Mouse (Mus musculus) heart, postnatal 14 days (tissue): ENCODE measurements around the gene Ilvbl. TPM values are rescaled to one million over a fixed set of nuclear protein-coding genes. Genes with fewer than 3 reads are reported as not detected.
A peak's percentile ranks its signal among the peaks of the same experiment; 100 is the strongest.
"Not testable (repeated sequence)": the region's sequence is repeated elsewhere in the genome, so short reads cannot be mapped to it uniquely, and the experiment has no call there.

Experiments
- DNase-seq, 2 experiments: peaks; one replicate each; pipeline ENCODE4 v3.0.0; 2021 to 2022
- intact Hi-C: fragments of 180-260 bp; cut with DNase I; formaldehyde crosslinking; loops from one replicate; pipeline ENCODE4 v1.15.1; 2025
- long read RNA-seq, 2 experiments: library from polyadenylated mRNA; stranded (forward); transcript quantifications; one replicate each; pipeline ENCODE4 v2.0.0; 2021
- total RNA-seq, 2 experiments: library from RNA; stranded (reverse); gene quantifications; 2 replicates each; pipeline ENCODE4 v1.2.3; 2021

Gene Ilvbl
- total RNA-seq: 10 to 100 TPM; 44.4 to 45.9 TPM
- long read RNA-seq, experiment 1, transcript Ilvbl-209 (15 exons, 2,233 nt): major isoform, 20 of 63 reads
- long read RNA-seq, experiment 1, transcript Ilvbl-201 (16 exons, 2,329 nt): minor isoform, 19 of 63 reads
- long read RNA-seq, experiment 1, partial matches to known transcripts: 7 of 63 reads
- long read RNA-seq, experiment 1, other reads (novel, unspliced or antisense): 16 of 63 reads
- long read RNA-seq, experiment 2, transcript Ilvbl-201 (16 exons, 2,329 nt): major isoform, 14 of 54 reads
- long read RNA-seq, experiment 2, transcript Ilvbl-209 (15 exons, 2,233 nt): minor isoform, 13 of 54 reads
- long read RNA-seq, experiment 2, partial matches to known transcripts: 1 of 54 reads
- long read RNA-seq, experiment 2, other reads (novel, unspliced or antisense): 26 of 54 reads

DNA sequence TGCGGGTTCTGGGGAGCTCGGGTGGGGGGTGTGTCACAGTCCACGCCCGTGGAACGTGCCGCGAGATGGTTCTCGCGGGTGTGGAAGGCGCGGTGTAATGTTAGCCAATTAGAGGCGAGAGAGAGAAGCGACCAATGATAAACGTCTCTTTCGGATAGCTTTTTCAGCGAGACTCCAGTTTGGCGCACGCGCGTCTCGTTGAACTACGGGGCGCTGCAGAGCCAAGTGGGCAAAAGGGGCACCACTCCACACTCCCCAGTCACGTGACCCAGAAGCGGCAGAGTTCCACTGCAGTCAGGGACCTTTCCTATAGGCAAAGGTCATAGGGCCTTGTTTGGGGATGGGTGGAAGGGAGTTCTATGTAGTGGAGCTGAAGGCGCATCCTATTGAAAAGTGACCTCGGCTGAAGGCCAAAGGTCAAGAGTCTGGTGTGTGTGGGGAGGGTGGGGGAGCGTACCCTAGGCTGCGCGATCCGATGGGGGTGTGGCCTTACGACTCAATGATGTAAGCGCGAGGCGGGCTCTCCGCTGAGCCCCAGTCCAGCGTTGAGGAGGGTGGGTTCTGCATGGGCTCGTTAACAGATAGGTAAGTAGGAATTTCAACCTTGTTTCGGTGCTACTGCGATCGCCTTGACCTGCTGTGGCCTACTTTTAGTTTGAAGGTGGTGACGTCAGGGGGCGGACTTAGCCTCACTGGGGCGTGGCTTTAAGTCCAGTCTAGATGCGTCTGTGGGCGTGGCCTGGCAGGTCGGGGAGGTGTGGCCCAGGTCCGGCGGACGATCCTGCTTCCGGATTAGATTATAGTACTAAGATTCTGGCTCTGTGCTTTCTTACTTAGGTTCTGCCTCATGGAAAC is at the start of gene Ilvbl:
Gene Ilvbl (plus strand): TSS at position 97 of the 855 bp plus-strand sequence.
- intact Hi-C loops: loop anchor here (1.0 to 10.0 kb wide), 3 partner anchors 17 to 390 kb away; partner anchors contain the start of genes Pdxk, Pwp2 and Syde1
- peak; percentile 92 to 94 for DNase-seq

DNA sequence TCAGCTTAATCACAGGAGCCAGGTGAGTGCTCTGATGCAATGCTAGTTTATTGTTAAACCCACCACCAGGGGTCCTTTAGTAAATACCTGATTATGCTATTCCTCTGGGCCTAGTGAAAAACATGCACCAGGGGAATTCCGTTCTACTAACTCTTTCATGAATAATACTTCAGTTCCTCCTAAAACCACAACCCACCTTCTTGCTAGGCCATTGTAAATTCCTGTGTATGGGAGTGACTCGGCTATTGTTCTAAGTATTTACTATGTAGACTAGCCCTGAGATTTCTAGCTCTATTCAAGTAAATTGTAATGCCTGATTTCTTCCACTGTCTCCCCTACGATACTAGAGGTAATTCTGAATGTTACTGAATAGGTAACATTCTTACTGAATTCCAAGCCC is 49.1 kb upstream of the Ilvbl start:
- intact Hi-C loops, DNase-seq: not testable (repeated sequence)

DNA sequence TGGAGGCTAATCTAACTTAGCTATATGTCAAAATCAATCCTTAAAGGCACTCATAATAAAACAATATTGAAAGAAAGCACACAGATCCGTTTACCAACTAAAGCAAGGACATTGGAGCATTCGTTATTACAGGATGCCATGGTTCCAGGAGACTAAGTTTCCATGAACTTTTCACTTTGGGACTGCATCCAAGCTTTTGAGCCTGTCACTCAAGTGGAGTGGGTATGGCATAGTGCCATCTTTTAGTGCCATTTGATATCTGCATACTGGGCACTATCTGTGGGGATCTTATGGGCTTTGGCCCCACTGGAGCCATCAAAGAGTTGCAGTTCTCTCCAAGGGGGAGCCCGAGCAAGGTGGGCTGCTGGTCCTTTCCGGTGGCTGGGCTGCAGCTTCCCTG is 48.6 kb upstream of the Ilvbl start:
- intact Hi-C loops: no loop called here
- no peak for DNase-seq

DNA sequence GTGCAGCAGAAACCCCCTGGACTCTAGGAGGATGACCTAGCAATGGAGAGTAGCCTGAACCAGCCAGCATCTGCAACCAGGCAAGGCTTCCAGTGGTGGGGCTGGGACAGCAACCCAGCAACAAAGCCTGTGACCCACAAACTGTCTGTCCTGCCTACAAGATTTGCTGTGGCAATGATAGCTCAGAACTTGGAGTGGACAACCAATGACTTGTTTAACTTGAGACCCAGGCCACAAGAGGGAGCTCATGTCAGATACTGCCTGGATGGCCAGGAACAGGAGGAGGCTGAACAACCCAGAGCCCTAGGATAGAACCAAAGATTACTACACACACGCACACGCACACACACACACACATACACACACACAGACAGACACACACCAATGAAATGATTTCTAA is 33.2 kb upstream of the Ilvbl start:
- DNase-seq: peak; percentile 19 to 54
- intact Hi-C loops: no loop called here

DNA sequence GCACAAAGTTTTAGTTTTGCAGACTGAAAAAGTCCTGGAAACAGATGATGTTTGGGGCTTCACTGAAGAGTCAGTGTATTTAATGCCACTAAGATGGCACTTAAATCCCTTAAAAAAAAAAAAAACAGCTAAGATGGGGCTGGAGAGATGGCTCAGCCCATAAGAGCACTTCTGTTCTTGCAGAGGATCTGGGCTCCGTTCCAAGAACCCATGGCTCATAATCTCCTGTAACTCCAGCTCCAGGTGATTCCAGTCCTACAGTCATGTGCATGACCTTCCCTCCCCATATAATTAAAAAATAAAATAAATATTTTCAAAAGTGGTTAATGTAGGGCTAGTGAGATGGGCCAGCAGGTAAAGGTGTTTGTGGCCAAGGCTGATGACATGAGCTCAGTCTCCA is 9.1 kb upstream of the Ilvbl start:
- DNase-seq: no peak
- intact Hi-C loops: no loop called here

DNA sequence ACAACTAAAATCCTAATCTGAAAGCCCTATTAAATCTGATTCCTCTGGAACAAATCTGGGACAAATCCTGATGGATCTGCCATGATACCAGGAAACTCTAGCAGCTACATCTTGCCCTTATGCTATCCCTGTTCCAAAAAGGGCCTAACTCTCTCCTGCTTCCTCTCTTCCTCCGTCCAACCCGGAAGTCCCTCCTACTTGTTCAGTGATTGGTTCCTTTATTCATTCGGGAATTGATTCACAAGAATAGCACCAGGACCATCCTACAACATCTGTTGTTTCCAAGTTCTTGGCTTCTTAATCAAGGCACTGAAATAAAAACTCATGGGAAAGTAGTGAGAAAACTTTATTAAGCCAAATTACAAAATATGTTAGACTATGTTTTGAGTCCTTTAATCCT is 5.0 kb upstream of the Ilvbl start:
- DNase-seq: no peak
- intact Hi-C loops: no loop called here

DNA sequence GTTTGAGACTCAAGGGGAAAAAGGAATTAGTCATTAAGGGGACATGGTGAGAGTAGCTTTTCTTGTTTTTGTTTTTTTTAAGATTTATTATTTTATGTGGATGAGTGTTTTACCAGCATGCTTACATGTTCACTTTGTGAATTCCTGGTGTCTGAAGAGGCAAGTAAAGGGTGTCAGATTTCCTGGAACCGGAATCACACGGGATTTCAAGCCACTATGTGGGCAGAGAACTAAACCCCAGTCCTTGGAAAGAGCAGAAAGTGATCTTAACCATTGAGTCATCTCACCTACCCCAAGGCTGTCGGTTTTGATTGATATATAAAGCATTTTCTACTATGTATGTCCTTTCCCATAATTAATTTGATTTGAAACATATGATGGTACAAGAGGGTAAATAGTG is 4.5 kb upstream of the Ilvbl start:
- no peak for DNase-seq
- intact Hi-C loops: loop anchor here (10.0 kb wide), 1 partner anchor 385 kb away; the partner anchor contains the start of gene Pwp2

DNA sequence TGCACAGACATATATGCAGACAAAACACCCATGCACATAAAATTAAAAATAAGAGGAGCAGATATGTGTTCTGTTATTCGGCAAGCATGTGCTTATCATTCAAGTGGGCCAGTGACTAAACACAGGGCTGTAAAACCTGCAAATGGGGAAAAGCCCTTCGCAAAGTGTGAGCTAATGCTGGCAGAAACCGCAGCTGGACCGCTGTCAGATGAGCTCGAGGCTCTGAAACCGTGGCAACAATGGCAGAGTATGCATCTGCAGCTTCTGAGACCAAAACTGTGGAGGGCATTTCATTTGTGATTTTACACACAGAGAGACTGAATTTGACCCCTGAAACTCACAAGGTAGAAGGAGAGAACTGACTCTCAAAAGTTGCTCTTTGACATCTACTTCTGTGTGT is 3.7 kb upstream of the Ilvbl start:
- intact Hi-C loops: loop anchor here (10.0 kb wide), 1 partner anchor 386 kb away; the partner anchor contains the start of gene Pwp2
- DNase-seq: no peak

DNA sequence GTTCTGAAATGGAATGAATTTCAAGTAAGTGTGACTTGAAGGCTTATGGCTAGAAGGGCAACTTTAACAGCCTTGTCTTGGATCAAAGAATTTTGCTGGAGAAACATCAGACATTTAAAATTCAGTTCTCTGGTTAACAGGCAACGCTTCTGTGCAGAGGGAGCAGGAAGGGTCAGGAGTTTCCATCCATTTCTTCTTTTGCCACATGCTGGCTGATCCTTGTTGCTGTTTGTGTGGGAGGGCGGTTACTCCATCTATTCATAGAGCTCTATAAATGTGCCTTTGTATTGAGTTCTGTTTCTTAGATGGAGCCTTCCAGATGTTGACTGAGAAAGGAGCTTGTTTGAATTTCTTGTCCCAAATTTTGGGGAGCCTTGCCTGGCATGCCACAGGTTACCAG is 3.2 kb upstream of the Ilvbl start:
- no peak for DNase-seq
- intact Hi-C loops: loop anchor here (10.0 kb wide), 1 partner anchor 386 kb away; the partner anchor contains the start of gene Pwp2

DNA sequence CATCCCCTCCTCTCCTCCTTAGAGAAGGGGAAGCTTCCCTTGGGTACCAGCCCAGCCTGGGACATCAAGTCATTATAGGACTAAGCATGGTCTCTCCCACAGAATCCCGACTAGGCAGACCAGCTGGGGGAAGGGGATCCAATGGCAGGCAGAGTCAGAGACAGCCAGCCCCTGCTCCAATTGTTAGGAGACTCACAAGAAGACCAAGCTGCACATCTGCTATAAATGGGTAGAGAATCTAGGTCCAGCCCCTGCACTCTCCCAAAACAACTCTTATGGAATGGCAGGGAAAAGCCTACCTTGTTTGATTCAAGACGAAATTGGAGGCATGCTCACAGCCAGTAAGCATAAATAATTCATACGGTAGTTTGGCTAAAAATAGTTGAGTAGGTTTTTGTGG is 920 bp upstream of the Ilvbl start:
- intact Hi-C loops: loop anchor here (10.0 kb wide), 1 partner anchor 388 kb away; the partner anchor contains the start of gene Pwp2
- DNase-seq: no peak

DNA sequence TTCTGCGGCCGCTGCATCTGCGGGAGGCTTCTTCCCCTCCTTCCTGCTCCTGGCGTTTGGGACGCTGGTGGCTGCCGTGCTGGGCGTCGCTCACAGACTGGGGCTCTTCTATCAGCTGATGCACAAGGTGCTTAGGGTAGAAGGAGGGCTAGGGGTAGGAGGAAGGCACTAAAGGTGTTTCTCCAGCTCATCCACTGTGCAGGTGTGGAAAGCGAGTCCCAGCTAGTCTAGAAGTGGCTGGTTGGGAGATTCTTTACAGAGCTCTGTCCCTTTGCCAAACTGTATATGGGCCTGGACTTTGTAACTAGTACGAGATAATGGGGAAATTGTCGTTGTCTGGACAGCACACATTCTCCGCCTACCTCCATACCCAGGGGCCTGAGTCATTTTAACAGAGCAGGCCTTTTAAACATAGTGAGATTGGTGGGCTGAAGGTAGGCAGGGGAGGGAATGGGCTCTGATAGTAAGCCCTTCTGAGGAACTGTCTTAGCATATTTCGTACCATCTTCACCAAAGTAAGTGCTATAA is 1.0 kb downstream of the Ilvbl start:
- intact Hi-C loops: loop anchor here (1.0 to 10.0 kb wide), 3 partner anchors 16 to 390 kb away; partner anchors contain the start of genes Pdxk, Pwp2 and Syde1
- DNase-seq: no peak

DNA sequence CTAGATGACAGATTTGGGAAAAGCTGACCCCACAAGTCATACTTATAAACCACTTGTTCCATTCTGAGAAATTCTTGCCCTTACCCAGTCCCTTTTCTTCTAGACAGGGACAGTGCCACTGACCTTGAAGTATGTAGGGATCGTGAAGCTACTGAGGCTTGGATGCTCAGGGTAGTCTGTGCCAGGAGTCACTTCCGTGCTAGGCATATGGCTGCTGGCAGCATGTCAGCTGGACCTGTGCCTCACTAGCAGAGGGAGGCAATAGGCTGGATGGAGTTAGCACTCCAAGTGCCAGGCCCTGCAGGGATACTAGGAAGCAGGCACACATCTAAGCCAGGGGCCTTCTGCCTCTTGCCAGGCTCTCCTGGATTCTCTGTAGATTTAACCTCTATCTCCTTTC is 1.5 kb downstream of the Ilvbl start:
- DNase-seq: peak; percentile 38 to 46
- intact Hi-C loops: loop anchor here (1.0 to 10.0 kb wide), 3 partner anchors 16 to 391 kb away; partner anchors contain the start of genes Pdxk, Pwp2 and Syde1

DNA sequence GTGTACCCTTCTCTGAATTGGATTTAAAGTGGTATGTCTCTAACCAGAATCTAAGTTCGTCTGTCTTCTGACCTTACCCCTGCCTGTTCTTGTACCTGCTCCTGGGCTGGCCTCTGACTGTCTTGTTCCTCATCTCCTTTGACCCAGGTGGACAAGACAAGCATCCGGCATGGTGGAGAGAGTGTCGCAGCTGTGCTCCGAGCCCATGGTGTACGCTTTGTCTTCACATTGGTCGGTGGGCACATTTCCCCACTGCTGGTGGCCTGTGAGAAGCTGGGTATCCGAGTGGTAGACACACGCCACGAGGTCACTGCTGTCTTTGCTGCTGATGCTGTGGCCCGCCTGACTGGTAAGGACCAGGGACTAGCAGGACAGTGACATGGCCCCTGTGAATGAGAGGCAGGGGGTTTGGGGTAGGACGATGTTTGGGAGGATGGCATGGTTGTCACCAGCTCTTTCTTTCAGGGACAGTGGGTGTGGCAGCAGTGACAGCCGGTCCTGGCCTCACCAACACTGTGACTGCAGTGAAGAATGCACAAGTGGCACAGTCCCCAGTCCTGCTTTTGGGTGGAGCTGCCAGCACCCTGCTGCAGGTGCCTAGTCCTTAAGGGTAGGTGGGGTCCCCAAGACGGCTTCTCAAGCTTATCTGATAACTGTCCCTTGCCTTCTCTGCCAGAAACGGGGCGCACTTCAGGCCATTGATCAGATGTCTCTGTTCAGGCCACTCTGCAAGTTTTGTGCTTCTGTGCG is 2.5 kb downstream of the Ilvbl start:
- no peak for DNase-seq
- intact Hi-C loops: loop anchor here (5.0 to 10.0 kb wide), 2 partner anchors 114 to 392 kb away; partner anchors contain the start of genes Pdxk and Pwp2

DNA sequence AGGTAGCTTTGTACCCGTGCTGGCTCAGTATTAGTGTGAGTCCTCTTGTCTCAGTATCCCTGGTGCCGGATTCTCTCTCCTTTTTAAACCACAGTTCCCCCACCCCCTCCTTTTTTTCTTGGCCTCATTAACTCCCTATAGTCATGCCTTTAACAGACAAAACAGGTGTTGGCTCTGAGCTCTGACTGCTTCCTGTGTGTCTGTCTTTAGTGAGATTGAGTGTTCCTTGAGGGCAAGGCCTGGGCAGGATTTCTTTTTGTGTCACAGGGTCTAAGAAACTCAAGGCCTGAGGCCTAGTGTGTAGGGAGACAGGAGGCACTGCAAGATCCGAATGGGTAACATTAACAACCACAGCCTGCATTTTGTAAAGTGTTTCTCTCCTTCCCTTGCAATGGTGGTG is 4.1 kb downstream of the Ilvbl start:
- DNase-seq: no peak
- intact Hi-C loops: loop anchor here (5.0 to 10.0 kb wide), 2 partner anchors 116 to 393 kb away; partner anchors contain the start of genes Pdxk and Pwp2

DNA sequence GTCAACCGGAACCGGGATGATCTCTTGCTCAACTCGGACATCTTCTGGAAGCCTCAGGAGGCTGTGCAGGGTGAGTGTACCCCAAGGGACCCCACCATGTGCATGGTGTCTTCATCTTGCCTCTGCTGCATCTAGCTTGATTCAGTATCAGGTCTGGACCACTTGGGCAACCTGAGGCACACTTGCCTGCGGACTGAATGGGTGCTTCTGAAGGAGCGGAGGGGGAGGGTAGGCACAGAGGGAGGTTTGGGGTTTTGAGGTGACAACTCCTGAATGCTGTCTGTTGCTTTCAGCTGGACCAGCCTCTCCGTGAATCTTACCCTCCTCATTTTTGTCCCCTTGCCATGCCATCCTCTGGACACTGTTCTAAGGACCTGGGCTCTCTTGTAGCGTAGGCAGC is 7.0 kb downstream of the Ilvbl start:
- intact Hi-C loops: no loop called here

DNA sequence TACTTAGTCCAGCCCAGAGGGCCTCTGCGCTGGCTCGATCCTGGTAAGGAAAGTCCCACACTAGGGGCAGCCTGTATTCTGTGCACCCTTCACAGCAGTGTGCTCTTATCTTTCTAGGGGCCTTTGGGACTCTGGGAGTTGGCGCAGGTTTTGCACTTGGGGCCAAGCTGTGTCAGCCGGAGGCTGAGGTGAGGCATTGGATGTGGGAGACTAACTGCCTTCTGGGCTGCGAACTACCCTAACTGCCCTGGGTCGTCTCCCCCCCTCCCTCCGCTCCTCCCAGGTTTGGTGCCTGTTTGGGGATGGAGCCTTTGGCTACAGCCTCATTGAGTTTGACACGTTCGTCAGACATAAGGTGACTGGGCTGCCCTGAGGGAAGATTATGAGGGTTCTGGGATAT is 9.2 kb downstream of the Ilvbl start:
- intact Hi-C loops: no loop called here
- no peak for DNase-seq

More for the DNA sequence above, 7.0 kb downstream of the Ilvbl start:
- no peak for DNase-seq

DNA sequence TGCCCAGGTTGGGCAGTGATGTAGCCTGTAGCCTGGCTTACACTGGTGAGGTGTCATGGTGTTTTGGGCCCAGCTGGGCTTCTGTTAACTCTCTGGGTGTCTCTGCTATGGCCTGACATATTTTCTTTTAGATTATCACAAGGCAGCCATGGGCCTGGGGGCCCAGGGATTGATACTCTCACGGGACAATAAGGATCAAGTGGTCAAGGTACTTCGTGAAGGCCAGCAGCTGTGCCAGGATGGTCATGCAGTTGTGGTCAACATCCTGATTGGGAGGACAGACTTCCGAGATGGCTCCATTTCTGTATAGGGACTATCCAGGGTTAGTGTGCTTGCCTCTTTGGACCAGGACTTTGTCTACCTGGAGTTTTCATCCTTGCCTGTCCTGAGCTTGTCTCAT is 9.8 kb downstream of the Ilvbl start:
- intact Hi-C loops: no loop called here
- no peak for DNase-seq

DNA sequence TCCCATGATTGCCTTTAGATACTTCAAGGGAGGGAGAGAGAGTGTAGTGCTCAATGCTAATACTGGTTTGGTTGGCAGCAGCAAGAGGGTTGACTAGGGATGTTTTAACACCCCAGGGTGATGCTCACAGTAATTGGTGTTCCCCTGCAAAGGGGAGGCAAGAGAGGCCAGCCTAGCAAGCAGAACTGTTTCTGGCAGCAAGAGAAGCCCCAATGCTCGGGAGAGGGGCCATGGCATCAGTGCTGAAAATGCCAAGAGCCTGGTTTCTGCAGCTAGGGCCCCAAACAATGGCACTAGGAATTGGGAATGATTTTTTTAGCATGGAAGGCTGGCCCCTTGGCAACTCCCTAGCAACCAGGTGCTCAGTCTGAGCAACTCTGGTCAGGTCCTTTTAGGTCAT is 10.8 kb downstream of the Ilvbl start:
- intact Hi-C loops: no loop called here
- no peak for DNase-seq

DNA sequence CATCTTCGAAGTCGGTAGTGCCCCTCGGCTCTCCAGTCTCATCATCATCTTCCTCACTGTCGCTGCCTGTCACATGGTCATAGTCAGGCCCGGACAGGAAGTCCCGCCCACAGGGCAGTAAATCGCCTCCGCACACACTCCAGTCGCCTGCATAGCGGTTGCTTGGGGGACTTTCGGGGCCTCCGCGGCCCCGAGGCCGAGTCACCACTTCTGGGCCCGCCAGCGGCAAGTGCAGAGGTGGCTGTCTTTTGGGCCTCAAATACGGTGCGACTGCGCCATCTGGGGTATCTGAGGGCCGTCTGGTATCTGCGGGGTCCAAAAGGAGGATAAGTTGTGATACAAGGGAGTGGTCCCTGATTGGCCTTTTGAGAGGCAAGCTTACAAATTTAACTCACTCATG is 11.5 kb downstream of the Ilvbl start:
- intact Hi-C loops: no loop called here
- DNase-seq: no peak

DNA sequence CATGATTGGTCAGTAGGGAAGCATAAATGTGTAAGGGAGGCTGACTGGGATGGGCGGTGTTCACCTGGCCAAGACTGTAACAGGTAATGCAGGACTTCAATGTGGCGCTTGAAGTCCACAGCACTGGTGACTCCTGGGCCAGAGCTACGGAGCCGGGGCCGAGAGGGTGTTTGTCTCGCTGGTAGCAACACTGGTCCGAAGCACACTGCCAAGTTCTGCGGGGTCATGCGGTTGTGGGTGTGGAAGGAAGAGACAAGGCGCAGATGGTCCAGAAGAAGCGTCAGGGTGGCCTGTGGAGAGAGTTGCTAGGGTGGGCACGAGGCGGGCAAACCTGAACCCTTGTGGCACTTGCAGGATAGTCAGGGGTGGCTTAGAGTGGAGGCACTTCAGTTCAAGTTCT is 11.9 kb downstream of the Ilvbl start:
- intact Hi-C loops: no loop called here
- no peak for DNase-seq
